Mouse (Mus musculus) lung, postnatal 0 days (tissue): ENCODE results near the gene Tcf20.

Source experiments
- CTCF ChIP-seq: IDR thresholded peaks from 2 replicates; pipeline ENCODE4 v1.5.1; 2016; ENCODE audit warnings: antibody characterized with exemption, mild to moderate bottlenecking
- EP300 ChIP-seq: IDR thresholded peaks from 2 replicates; pipeline ENCODE4 v1.6.1; 2016; ENCODE audit warnings: antibody characterized with exemption, mild to moderate bottlenecking, control low read depth

DNA sequence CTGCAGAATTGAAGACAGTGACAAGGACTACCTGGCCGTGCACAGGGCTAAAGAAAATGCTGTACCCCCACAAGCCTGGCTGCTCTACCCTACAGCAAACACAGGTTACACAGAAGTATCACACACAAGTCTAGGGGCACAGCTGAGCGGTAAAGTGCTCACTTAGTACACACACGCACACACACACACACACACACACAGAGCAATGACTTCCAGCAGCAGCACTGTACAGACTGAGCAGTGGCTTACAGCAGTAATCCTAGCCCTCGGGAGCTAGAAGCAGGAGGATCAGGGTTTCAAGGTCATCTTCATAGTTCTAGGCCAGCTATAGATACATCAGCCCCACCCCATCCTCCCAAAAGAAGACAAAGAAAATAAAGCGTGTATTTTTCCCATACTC lies 33.6 kb downstream of the Tcf20 start:
- no peak for TF ChIP-seq EP300
- no peak for TF ChIP-seq CTCF
